Mouse (Mus musculus): Measurements from ENCODE around the gene 3110009E18Rik.

3110009E18Rik gene

GRCm38 (mm10) chr1:120142551-120142950 lies 21.6 kb downstream of the 3110009E18Rik start:
- no peak for DNase-seq (ENCODE audit: low spot score in 2 of 2)

- DNase-seq (ENCODE audit: low spot score in 2 of 2), result no peak
Measured at GRCm38 (mm10) chr1:120145527-120146216, 24.7 kb downstream of the 3110009E18Rik start.

- DNase-seq (ENCODE audit: low spot score in 2 of 2), result no peak
Measured at GRCm38 (mm10) chr1:120146994-120147393, 26.0 kb downstream of the 3110009E18Rik start.

- no peak for DNase-seq (ENCODE audit: low spot score in 2 of 2)
Measured at GRCm38 (mm10) chr1:120154232-120154631, 33.2 kb downstream of the 3110009E18Rik start.

- DNase-seq (ENCODE audit: low spot score in 2 of 2), result no peak
Measured at GRCm38 (mm10) chr1:120155325-120155724, 34.3 kb downstream of the 3110009E18Rik start.

GRCm38 (mm10) chr1:120158474-120159127 lies 37.6 kb downstream of the 3110009E18Rik start:
- DNase-seq (ENCODE audit: low spot score in 2 of 2), result no peak

- no peak for DNase-seq (ENCODE audit: low spot score in 2 of 2)
Measured at GRCm38 (mm10) chr1:120161502-120161901, 40.5 kb downstream of the 3110009E18Rik start.

GRCm38 (mm10) chr1:120162616-120163015 lies 41.6 kb downstream of the 3110009E18Rik start:
- DNase-seq (ENCODE audit: low spot score in 2 of 2), result no peak

- no peak for DNase-seq (ENCODE audit: low spot score in 2 of 2)
Measured at GRCm38 (mm10) chr1:120168016-120168415, 47.0 kb downstream of the 3110009E18Rik start.

- no peak for DNase-seq (ENCODE audit: low spot score in 2 of 2)
Measured at GRCm38 (mm10) chr1:120168674-120169073, 47.7 kb downstream of the 3110009E18Rik start.

- DNase-seq (ENCODE audit: low spot score in 2 of 2), result no peak
Measured at GRCm38 (mm10) chr1:120170307-120170706, 49.3 kb downstream of the 3110009E18Rik start.

GRCm38 (mm10) chr1:120171819-120172521 lies 51.0 kb downstream of the 3110009E18Rik start:
- peak in 1 of 2 experiments; percentile 30 for DNase-seq (ENCODE audit: low spot score in 2 of 2)

GRCm38 (mm10) chr1:120174991-120175390 lies 54.0 kb downstream of the 3110009E18Rik start:
- no peak for DNase-seq (ENCODE audit: low spot score in 2 of 2)

- no peak for DNase-seq (ENCODE audit: low spot score in 2 of 2)
Measured at GRCm38 (mm10) chr1:120176313-120176712, 55.3 kb downstream of the 3110009E18Rik start.

- DNase-seq (ENCODE audit: low spot score in 2 of 2), result no peak
Measured at GRCm38 (mm10) chr1:120177141-120177540, 56.2 kb downstream of the 3110009E18Rik start.

GRCm38 (mm10) chr1:120186204-120186603 lies 65.2 kb downstream of the 3110009E18Rik start:
- no peak for DNase-seq (ENCODE audit: low spot score in 2 of 2)

- DNase-seq (ENCODE audit: low spot score in 2 of 2), result no peak
Measured at GRCm38 (mm10) chr1:120186655-120187054, 65.7 kb downstream of the 3110009E18Rik start.

GRCm38 (mm10) chr1:120187059-120187458 lies 66.1 kb downstream of the 3110009E18Rik start:
- no peak for DNase-seq (ENCODE audit: low spot score in 2 of 2)

GRCm38 (mm10) chr1:120189206-120189605 lies 68.2 kb downstream of the 3110009E18Rik start:
- DNase-seq (ENCODE audit: low spot score in 2 of 2), result peak in 1 of 2 experiments; percentile 22

- DNase-seq (ENCODE audit: low spot score in 2 of 2), result no peak
Measured at GRCm38 (mm10) chr1:120190300-120190699, 69.3 kb downstream of the 3110009E18Rik start.

- DNase-seq (ENCODE audit: low spot score in 2 of 2), result peak in 1 of 2 experiments; percentile 14
Measured at GRCm38 (mm10) chr1:120190946-120191345, 70.0 kb downstream of the 3110009E18Rik start.

GRCm38 (mm10) chr1:120192321-120192720 lies 71.3 kb downstream of the 3110009E18Rik start:
- DNase-seq (ENCODE audit: low spot score in 2 of 2), result no peak

- DNase-seq (ENCODE audit: low spot score in 2 of 2), result no peak
Measured at GRCm38 (mm10) chr1:120193586-120193985, 72.6 kb downstream of the 3110009E18Rik start.
